Mouse (Mus musculus) heart, embryonic 13.5 days (tissue): Measurements from ENCODE around the gene Cdk5rap2. TPM values are rescaled to one million over a fixed set of nuclear protein-coding genes. Genes with fewer than 3 reads are reported as not detected.

Experiments used
- ATAC-seq: fragments of 200-750 bp; cut with Nextera tagmentation; 2 replicates; pipeline ENCODE4 v1.8.0; 2017; ENCODE audit warnings: moderate TSS enrichment; ENCODE audit not compliant: insufficient number of reproducible peaks, low FRiP score, low TSS enrichment; ENCODE audit errors: extremely low read depth
- H3K27ac ChIP-seq: fragments of 300-500 bp; sonication (generic); replicated peaks from 2 replicates; pipeline ENCODE4 v1.5.1; 2015; ENCODE audit warnings: moderate library complexity, mild to moderate bottlenecking, inconsistent platforms
- H3K27me3 ChIP-seq: fragments of 300-500 bp; sonication (generic); replicated peaks from 2 replicates; pipeline ENCODE4 v1.6.1; 2015; ENCODE audit warnings: mild to moderate bottlenecking, inconsistent platforms
- H3K36me3 ChIP-seq: fragments of 300-500 bp; sonication (generic); 2 replicates; pipeline ENCODE4 v1.6.1; 2015; ENCODE audit warnings: mild to moderate bottlenecking, inconsistent platforms
- H3K4me1 ChIP-seq: fragments of 300-500 bp; sonication (generic); 2 replicates; pipeline ENCODE4 v1.6.1; 2015; ENCODE audit warnings: inconsistent platforms
- H3K4me2 ChIP-seq: fragments of 300-500 bp; sonication (generic); 2 replicates; pipeline ENCODE4 v1.6.1; 2015; ENCODE audit warnings: inconsistent platforms, mild to moderate bottlenecking, moderate library complexity
- H3K4me3 ChIP-seq: fragments of 300-500 bp; sonication (generic); 2 replicates; pipeline ENCODE4 v1.5.1; 2015; ENCODE audit warnings: moderate library complexity, mild to moderate bottlenecking, inconsistent platforms
- H3K9ac ChIP-seq: fragments of 300-500 bp; sonication (generic); 2 replicates; pipeline ENCODE4 v1.6.1; 2015; ENCODE audit warnings: inconsistent platforms, mild to moderate bottlenecking, moderate library complexity
- H3K9me3 ChIP-seq: fragments of 300-500 bp; sonication (generic); 2 replicates; pipeline ENCODE4 v1.6.1; 2016; ENCODE audit warnings: inconsistent platforms
- WGBS: fragments of 180-500 bp; shearing (Covaris S2); methylation state at CpG from one replicate; pipeline ENCODE4 v1.1.7; 2015; ENCODE audit warnings: mixed read lengths; 5-methylcytosine and 5-hydroxymethylcytosine counted together
- polyA plus RNA-seq: library from polyadenylated mRNA; unstranded; fragments of >200 nt; fragmentation: Nextera tagmentation; extraction: Ambion mirVana; gene quantifications from 2 replicates; pipeline ENCODE4 v1.2.1, GENCODE M21; 2015

Gene Cdk5rap2
- polyA plus RNA-seq, 1 experiment from 2014 or later = 8.7 TPM

DNA sequence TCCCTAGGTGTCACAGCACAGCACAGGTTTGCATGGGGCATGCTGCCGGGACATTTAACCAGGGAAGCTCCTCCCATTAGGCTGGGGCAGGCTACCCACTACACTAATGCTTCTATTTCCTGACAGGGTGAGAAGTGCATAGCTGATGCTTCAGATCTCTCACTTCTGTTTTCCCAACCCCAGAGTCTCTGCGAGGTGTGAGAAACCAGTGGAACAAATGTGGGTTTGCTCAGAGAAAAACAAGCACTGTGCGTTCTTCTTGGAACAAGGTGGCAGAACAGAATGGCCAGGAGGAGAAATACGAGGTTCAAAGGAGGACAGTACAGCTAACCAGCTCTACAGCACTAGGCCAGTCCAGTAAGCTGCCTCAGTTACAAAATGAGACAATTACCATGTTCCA lies 106.4 kb downstream of the Cdk5rap2 start:
- Histone ChIP-seq H3K4me1 (no peaks in the 10 kb centered on the region), H3K27me3 (no peaks in the 10 kb centered on the region), H3K27ac (no peak overlapping the region), H3K9ac (no peak overlapping the region), H3K4me2 (no peak overlapping the region), H3K9me3 (no peaks in the 10 kb centered on the region), H3K36me3 (peaks cover 54% of the 10 kb centered on the region), H3K4me3 (no peak overlapping the region)
- WGBS = 63% methylated on average over 4 of the region's 4 CpGs
- ATAC-seq = no peak

DNA sequence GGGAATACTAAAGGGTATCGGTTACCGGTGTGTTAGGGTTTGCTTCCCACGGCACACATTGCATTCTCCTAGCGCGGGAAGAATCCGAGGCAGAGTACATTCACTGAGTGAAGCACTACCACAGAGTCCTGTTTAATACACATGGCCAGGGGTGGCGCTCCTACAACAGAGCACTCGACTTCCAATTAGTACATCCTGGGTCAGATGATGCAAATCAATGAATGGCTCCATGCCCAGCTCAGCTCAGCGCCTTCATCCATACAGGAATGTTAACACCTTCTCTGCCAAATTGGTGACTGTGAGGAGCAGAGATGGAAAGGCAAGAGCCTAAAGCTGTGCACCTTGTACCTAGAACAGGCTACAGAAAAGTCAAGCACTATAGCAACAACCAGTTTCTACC lies 109.1 kb downstream of the Cdk5rap2 start:
- 87% methylated on average over 9 of the region's 9 CpGs for WGBS
- Histone ChIP-seq H3K27ac (no peak overlapping the region), H3K4me2 (no peak overlapping the region), H3K27me3 (no peaks in the 10 kb centered on the region), H3K4me3 (no peak overlapping the region), H3K9ac (no peak overlapping the region), H3K9me3 (no peaks in the 10 kb centered on the region), H3K4me1 (no peaks in the 10 kb centered on the region), H3K36me3 (peaks cover 75% of the 10 kb centered on the region)
- no peak for ATAC-seq

DNA sequence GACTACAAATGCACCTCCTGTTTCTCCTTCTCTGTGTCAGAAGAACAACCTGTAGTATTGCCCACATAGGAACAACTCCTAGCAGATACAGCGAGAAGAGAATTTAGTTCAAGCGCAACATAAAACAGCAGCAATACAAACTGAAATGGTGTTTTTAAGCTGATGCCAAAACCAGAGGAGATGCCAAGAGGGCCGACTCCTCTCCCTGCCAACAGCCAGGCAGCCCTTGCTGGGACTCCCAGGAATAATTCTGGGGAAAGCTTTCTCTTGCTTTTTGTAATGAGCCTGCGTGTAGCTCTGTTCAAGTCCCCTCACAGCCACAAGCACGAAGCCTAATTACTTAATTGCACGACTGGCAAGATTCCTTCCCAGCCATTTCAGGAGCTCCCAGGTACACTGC lies 120.9 kb downstream of the Cdk5rap2 start:
- ATAC-seq = no peak
- Histone ChIP-seq H3K27ac (no peak overlapping the region), H3K27me3 (no peaks in the 10 kb centered on the region), H3K4me1 (peaks cover 9% of the 10 kb centered on the region), H3K4me3 (no peak overlapping the region), H3K9me3 (no peaks in the 10 kb centered on the region), H3K9ac (no peak overlapping the region), H3K4me2 (no peak overlapping the region), H3K36me3 (peaks cover 56% of the 10 kb centered on the region)
- 85% methylated on average over 6 of the region's 6 CpGs for WGBS

DNA sequence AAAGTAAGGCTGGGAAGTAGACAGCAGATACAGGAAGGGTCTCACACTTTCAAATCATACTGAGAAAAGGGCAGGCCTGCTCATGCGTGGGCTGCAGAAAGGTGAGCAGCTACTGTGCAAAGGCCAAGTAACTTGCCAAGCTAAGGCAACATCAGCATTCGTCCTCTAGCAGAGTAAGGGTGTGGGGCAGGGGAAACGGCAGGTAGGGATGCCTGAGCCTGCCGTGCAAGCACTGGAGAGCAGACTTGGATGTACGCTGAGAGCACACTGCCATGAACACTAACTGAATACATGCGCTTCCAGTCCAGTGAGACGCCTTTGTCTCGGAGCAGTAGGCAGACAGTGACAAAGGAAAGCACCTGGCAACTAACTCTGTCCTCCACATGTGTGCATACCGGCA lies 127.1 kb downstream of the Cdk5rap2 start:
- no peaks in the 10 kb centered on the region for H3K9me3 ChIP-seq
- peaks cover 74% of the 10 kb centered on the region for H3K36me3 ChIP-seq
- no peak overlapping the region for H3K4me2 ChIP-seq
- H3K4me1 ChIP-seq = peaks cover 14% of the 10 kb centered on the region
- no peak for ATAC-seq
- H3K27ac ChIP-seq = no peak overlapping the region
- no peak overlapping the region for H3K9ac ChIP-seq
- WGBS = 86% methylated on average over 9 of the region's 9 CpGs
- H3K4me3 ChIP-seq = no peak overlapping the region
- H3K27me3 ChIP-seq = no peaks in the 10 kb centered on the region

DNA sequence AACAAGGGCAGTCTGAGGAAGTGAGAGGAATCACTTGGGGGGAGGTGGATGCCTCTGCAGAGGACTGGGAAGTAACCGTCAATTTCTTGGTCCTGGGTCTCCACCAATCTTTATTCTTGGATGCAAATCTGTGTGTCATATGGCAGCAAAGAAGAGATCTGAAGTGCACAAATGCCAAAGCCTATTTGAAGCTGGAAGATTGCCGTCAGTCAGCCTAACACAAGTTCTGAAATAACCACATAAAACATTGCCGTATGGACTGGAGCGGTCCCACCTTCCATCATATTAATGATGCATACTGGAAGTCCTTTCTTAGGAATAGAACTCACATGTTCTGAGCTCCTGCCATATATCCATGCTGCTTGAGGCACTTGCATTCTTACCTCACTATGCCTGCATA lies 131.4 kb downstream of the Cdk5rap2 start:
- H3K4me1 ChIP-seq = peaks cover 3% of the 10 kb centered on the region; the same call in 1 of the 2 replicates
- no peak overlapping the region for H3K27ac ChIP-seq
- H3K4me3 ChIP-seq = no peak overlapping the region
- H3K36me3 ChIP-seq = peaks cover 63% of the 10 kb centered on the region
- WGBS = 89% methylated on average over 4 of the region's 4 CpGs
- ATAC-seq = no peak
- H3K27me3 ChIP-seq = no peaks in the 10 kb centered on the region
- H3K9ac ChIP-seq = no peak overlapping the region
- H3K9me3 ChIP-seq = no peaks in the 10 kb centered on the region
- H3K4me2 ChIP-seq = no peak overlapping the region

DNA sequence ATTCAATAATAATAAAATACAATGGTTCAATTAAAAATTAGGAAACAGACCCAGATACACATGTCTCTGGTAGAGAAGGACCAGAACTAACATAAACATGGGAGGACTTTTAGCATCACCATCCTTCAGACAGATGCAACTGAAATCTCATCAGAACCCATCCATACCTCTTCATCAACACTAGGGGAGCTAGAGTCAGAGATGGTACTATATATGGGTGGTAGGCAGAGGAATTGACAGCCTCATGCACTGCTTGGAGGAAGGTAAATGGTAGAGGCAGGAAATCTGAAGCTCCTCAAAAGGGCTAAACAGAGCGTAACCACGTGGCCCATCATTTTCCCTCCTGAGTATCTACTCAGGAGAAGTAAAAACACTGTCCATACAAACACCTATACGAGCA lies 132.2 kb downstream of the Cdk5rap2 start:
- Histone ChIP-seq H3K4me2 (no peak overlapping the region), H3K9me3 (no peaks in the 10 kb centered on the region), H3K27ac (no peak overlapping the region), H3K27me3 (no peaks in the 10 kb centered on the region), H3K36me3 (peaks cover 54% of the 10 kb centered on the region), H3K4me3 (no peak overlapping the region), H3K4me1 (no peaks in the 10 kb centered on the region), H3K9ac (no peak overlapping the region)
- no peak for ATAC-seq
- whole genome bisulfite sequencing = 87% methylated on average over 3 of the region's 3 CpGs

DNA sequence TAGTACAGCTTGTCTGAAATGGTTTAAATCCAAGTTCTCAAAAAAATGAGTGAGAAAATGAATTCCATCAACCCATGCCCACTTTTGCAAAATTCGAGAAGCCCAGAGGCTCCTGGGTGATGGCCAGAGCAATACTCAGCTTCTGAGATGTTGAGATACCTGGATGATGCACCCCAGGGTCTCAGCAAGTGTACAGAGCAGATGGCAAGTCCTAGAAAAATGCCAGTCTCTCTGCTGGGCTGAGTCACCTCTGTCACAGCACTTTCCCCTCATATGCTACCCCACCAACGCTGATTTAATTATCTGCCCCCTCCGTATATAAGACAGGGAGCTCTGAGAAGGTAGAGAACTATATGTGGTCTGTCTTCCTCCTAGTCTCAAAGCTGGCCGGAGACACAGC lies 137.3 kb downstream of the Cdk5rap2 start:
- Histone ChIP-seq H3K4me2 (no peak overlapping the region), H3K9ac (no peak overlapping the region), H3K4me1 (no peaks in the 10 kb centered on the region), H3K4me3 (no peak overlapping the region), H3K27ac (no peak overlapping the region), H3K36me3 (peaks cover 47% of the 10 kb centered on the region), H3K27me3 (no peaks in the 10 kb centered on the region), H3K9me3 (no peaks in the 10 kb centered on the region)
- WGBS = 85% methylated on average over 4 of the region's 4 CpGs
- ATAC-seq = no peak

DNA sequence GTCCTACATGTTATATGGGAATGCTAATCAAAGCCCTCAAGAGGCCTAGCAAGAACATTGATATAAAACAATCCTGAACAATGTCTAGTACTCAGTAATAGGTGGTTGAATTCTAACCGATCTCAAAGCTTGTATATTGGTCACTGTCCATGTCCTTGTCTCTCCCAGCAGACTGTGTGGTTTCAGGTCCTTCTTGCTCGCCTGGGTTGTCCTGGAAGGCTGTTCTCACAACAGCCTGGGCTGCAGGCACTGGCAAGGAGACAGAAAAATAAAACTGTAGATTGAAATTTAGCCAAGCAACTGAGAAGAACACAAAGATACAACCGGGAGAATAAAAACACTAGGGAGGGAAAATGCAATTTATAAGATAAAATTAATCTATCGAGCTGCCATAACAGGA lies 137.7 kb downstream of the Cdk5rap2 start:
- no peak for ATAC-seq
- Histone ChIP-seq H3K27ac (no peak overlapping the region), H3K9ac (no peak overlapping the region), H3K4me3 (no peak overlapping the region), H3K27me3 (no peaks in the 10 kb centered on the region), H3K36me3 (peaks cover 49% of the 10 kb centered on the region), H3K9me3 (no peaks in the 10 kb centered on the region), H3K4me1 (no peaks in the 10 kb centered on the region), H3K4me2 (no peak overlapping the region)
- 79% methylated on average over 4 of the region's 4 CpGs for WGBS

DNA sequence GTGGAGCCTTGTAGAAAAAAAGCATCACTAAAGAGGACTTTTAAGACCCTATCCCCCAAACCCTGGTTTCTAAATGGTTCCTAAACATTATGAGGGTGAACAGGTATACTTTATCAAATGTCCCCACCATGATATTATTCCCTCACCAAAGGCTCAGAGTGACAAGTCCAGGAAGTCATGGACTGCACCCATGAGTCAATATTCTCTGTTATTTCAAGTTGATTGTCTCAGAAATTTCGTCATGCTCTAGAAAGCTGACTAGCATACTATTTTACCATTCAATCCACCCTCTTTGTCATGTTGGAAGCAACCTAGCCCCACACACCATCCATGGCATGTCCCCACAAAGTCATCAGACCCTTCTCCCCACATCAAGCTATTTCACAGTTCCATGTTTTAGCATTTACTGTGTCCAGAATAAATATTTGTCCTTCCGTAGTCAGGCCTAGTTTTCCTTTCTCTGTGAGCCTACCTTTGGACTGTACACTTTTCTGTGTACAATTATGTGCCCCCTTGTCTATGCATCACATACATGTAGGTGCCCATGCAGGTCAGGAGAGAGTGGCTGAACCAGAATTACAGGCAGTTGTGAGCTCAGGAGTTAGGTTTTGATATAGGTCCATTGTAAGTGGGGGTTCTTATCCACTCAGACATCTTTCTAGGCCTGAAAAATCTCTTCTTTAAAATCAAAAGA lies 142.9 kb downstream of the Cdk5rap2 start:
- H3K36me3 ChIP-seq = peaks cover 67% of the 10 kb centered on the region
- no peak overlapping the region for H3K27ac ChIP-seq
- no peak overlapping the region for H3K9ac ChIP-seq
- no peak overlapping the region for H3K4me3 ChIP-seq
- 84% methylated on average over 2 of the region's 2 CpGs for WGBS
- no peak overlapping the region for H3K4me2 ChIP-seq
- H3K4me1 ChIP-seq = no peaks in the 10 kb centered on the region
- H3K27me3 ChIP-seq = no peaks in the 10 kb centered on the region
- H3K9me3 ChIP-seq = no peaks in the 10 kb centered on the region
- no peak for ATAC-seq

DNA sequence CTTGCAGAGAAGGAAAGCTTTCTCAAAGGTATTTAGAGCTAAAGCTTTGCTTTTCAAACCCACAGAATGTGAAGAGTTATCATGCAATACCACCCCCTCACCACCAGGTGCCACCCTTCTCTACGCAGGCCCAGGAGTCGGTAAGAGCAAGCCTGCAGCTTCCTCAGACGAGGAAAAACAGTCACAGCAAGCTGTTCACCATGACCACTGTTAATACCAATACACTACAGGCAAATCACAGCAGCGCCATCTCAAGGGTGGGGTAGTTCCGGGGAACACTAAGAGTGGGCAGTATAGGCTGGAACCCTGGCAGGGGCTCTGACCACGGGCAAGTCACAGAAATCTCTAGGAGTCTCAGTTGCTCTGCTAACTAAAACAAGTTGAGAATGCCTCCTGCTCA lies 145.0 kb downstream of the Cdk5rap2 start:
- Histone ChIP-seq H3K9ac (no peak overlapping the region), H3K9me3 (no peaks in the 10 kb centered on the region), H3K4me1 (no peaks in the 10 kb centered on the region; the same call in 1 of the 2 replicates), H3K4me3 (no peak overlapping the region), H3K36me3 (peaks cover 53% of the 10 kb centered on the region), H3K27me3 (no peaks in the 10 kb centered on the region), H3K4me2 (no peak overlapping the region), H3K27ac (no peak overlapping the region)
- WGBS = 58% methylated on average over 6 of the region's 6 CpGs
- ATAC-seq = no peak

DNA sequence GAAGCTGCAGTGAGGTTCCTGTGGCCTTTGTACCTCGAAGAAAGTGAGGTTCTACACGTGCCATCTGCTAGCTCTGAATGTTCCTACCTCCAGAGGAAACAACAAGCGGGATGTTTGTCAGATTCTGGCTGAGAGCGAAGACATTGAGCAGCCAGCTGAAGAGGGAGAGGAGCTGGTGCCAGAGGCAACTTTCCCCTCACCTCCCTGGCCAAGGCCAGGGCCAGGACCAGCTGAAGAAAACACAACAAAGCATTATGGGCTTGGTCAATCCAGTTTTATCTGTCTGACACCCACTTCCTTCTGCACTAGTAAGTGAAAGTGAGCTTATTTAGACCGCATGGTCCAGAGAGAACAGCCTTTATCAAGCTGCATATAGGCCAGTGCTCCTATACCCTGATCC lies 147.4 kb downstream of the Cdk5rap2 start:
- H3K9me3 ChIP-seq = no peaks in the 10 kb centered on the region
- no peak overlapping the region for H3K27ac ChIP-seq
- WGBS = 70% methylated on average over 5 of the region's 5 CpGs
- H3K36me3 ChIP-seq = peaks cover 45% of the 10 kb centered on the region
- H3K9ac ChIP-seq = no peak overlapping the region
- H3K4me2 ChIP-seq = no peak overlapping the region
- no peak for ATAC-seq
- H3K27me3 ChIP-seq = no peaks in the 10 kb centered on the region
- H3K4me3 ChIP-seq = no peak overlapping the region
- H3K4me1 ChIP-seq = peaks cover 5% of the 10 kb centered on the region; the same call in 1 of the 2 replicates

DNA sequence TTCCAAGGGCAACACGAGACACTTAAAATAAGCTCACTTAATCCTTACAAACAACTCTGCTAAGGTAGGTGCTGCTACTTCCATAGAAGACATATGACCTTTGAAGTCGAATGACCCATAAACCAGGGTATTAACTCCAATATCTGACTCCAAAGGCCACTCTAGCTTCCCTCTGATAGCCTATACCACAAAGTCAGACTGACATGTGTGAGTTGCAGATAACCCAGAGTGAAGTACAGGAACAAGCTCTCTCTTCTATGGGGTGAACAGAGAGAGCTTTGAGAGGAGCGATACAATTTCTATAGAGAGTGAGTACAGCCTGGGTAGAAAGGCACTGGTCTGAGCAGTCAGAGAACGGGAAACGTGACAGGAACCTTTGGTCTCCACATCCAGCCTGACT lies 148.9 kb downstream of the Cdk5rap2 start:
- 65% methylated on average over 5 of the region's 5 CpGs for WGBS
- Histone ChIP-seq H3K27me3 (no peaks in the 10 kb centered on the region), H3K27ac (no peak overlapping the region), H3K4me2 (no peak overlapping the region), H3K9me3 (no peaks in the 10 kb centered on the region), H3K36me3 (peaks cover 43% of the 10 kb centered on the region), H3K4me3 (no peak overlapping the region), H3K9ac (no peak overlapping the region), H3K4me1 (peaks cover 5% of the 10 kb centered on the region; the same call in 1 of the 2 replicates)
- ATAC-seq = no peak
